Comparison of ENCODE assay signal across 13 mouse cellular contexts in the genomic region with DNA sequence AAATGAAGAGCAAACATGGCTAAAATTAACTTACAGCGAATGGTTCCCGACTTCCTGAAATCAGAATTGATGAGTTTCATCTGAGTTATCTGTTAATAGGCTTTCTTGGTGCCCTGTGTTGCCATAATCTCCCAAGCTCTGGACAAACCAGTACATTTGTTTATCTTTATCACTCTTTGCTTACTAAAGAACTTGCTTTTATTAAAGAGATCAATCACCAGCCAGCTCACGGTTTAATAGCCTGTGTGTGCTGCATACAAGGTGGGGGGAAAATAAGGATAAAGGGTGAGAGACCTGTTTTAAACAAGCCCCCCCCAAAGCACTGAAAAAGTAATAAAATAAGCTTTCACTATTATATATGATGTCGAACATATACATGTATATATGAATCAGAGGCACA.
DNase-seq lines count a peak whose midpoint lies in the region; ATAC-seq and TF ChIP-seq lines count a peak whose summit lies in the region.
"Had no signal": no experiment of that assay in that cellular context is flagged by ENCODE, and none has a peak within 500 bp of the region (broad histone marks: within the 10 kb centered on the region; RNA-seq: fewer than 3 reads in every experiment).

No protein-coding gene starts in this region.

- ATAC-seq in lung, embryonic 14.5 days (ENCODE audit: insufficient read depth): no peak
- ATAC-seq in forebrain, embryonic 16.5 days: no peak
- ATAC-seq in hindbrain, embryonic 15.5 days (ENCODE audit: low FRiP score, low read depth): no peak
- ATAC-seq in neural tube, embryonic 14.5 days (ENCODE audit: low read depth): no peak
- ATAC-seq: lung, postnatal 0 days had no signal

- no peak overlapping the region for H3K9ac ChIP-seq in lung, embryonic 14.5 days
- H3K9ac ChIP-seq in forebrain, embryonic 16.5 days (replicated peaks; ENCODE audit: low read depth, low read length): no peak overlapping the region; the same call in 1 of the 2 replicates
- H3K9ac ChIP-seq in hindbrain, embryonic 15.5 days: no peak overlapping the region
- H3K9ac ChIP-seq in neural tube, embryonic 14.5 days (replicated peaks; ENCODE audit: low read depth, low read length): no peak overlapping the region
- H3K9ac ChIP-seq: heart, embryonic 13.5 days; limb, embryonic 15.5 days; liver, embryonic 15.5 days had no signal

- H3K4me1 ChIP-seq in lung, embryonic 14.5 days (ENCODE audit: insufficient read depth): no peaks in the 10 kb centered on the region
- H3K4me1 ChIP-seq in forebrain, embryonic 16.5 days (replicated peaks; ENCODE audit: control insufficient read depth, insufficient read depth, low read length): peaks cover 18% of the 10 kb centered on the region
- 0 out of 2 replicates have a peak, but pooled peaks cover 16% of the 10 kb centered on the region for H3K4me1 ChIP-seq in hindbrain, embryonic 15.5 days (replicated peaks)
- H3K4me1 ChIP-seq in neural tube, embryonic 14.5 days (ENCODE audit: control insufficient read depth, insufficient read depth, low read length): peaks cover 4% of the 10 kb centered on the region; the same call in 1 of the 2 replicates
- H3K4me1 ChIP-seq: heart, embryonic 13.5 days; limb, embryonic 15.5 days; liver, embryonic 15.5 days had no signal

- no peak for TF ChIP-seq CTCF in lung, embryonic 14.5 days (IDR thresholded peaks at IDR 0.05; ENCODE audit: low read depth)

- WGBS in lung, embryonic 14.5 days: 34% methylated on average over 4 of the region's 4 CpGs
- WGBS in forebrain, embryonic 16.5 days: 72% methylated on average over 4 of the region's 4 CpGs
- 68% methylated on average over 4 of the region's 4 CpGs for WGBS in hindbrain, embryonic 15.5 days
- WGBS in neural tube, embryonic 14.5 days: 76% methylated on average over 4 of the region's 4 CpGs

- H3K36me3 ChIP-seq in lung, embryonic 14.5 days (ENCODE audit: insufficient read depth): no peaks in the 10 kb centered on the region
- no peaks in the 10 kb centered on the region for H3K36me3 ChIP-seq in forebrain, embryonic 16.5 days (ENCODE audit: control insufficient read depth, insufficient read depth)
- no peaks in the 10 kb centered on the region for H3K36me3 ChIP-seq in hindbrain, embryonic 15.5 days
- no peaks in the 10 kb centered on the region for H3K36me3 ChIP-seq in neural tube, embryonic 14.5 days (ENCODE audit: control insufficient read depth, insufficient read depth, low read length)
- H3K36me3 ChIP-seq: heart, embryonic 13.5 days; limb, embryonic 15.5 days; liver, embryonic 15.5 days had no signal

- H3K27ac ChIP-seq in lung, embryonic 14.5 days (ENCODE audit: low read depth): no peak overlapping the region
- H3K27ac ChIP-seq in forebrain, embryonic 16.5 days (ENCODE audit: low read length): peak overlapping the region; percentile 80
- peak overlapping the region; percentile 2; the same call in 1 of the 2 replicates for H3K27ac ChIP-seq in hindbrain, embryonic 15.5 days (replicated peaks)
- H3K27ac ChIP-seq in neural tube, embryonic 14.5 days (ENCODE audit: low read depth, low read length): 0 out of 2 replicates have a peak overlapping the region, but pooled peaks have one; percentile 3
- H3K27ac ChIP-seq: heart, embryonic 13.5 days; limb, embryonic 15.5 days; liver, embryonic 15.5 days had no signal

- no peak overlapping the region for H3K4me3 ChIP-seq in lung, embryonic 14.5 days (ENCODE audit: low read depth, low read length)
- H3K4me3 ChIP-seq in forebrain, embryonic 16.5 days (replicated peaks; ENCODE audit: low read length): no peak overlapping the region
- no peak overlapping the region for H3K4me3 ChIP-seq in hindbrain, embryonic 15.5 days
- no peak overlapping the region for H3K4me3 ChIP-seq in neural tube, embryonic 14.5 days (ENCODE audit: low read depth, low read length)
- H3K4me3 ChIP-seq: heart, embryonic 13.5 days; limb, embryonic 15.5 days; liver, embryonic 15.5 days had no signal

- no peak for DNase-seq in lung, embryonic 14.5 days
- no peak for DNase-seq in lung, postnatal 36 days
- DNase-seq in adrenal gland, adult 2 months: no peak
- DNase-seq in spleen, postnatal 10 days (ENCODE audit: low spot score in 2 of 2): no peak
- DNase-seq: cerebellum, adult 18-20 months; heart, adult 11 months had no signal

- 0 out of 2 replicates have a peak overlapping the region, but pooled peaks have one; percentile 15 for H3K4me2 ChIP-seq in lung, embryonic 14.5 days
- H3K4me2 ChIP-seq in forebrain, embryonic 16.5 days (ENCODE audit: low read length): no peak overlapping the region; the same call in 1 of the 2 replicates
- 0 out of 2 replicates have a peak overlapping the region, but pooled peaks have one; percentile 0 for H3K4me2 ChIP-seq in hindbrain, embryonic 15.5 days
- no peak overlapping the region for H3K4me2 ChIP-seq in neural tube, embryonic 14.5 days (ENCODE audit: low read depth, low read length)
- H3K4me2 ChIP-seq: heart, embryonic 13.5 days; limb, embryonic 15.5 days; liver, embryonic 15.5 days had no signal

- H3K9me3 ChIP-seq in lung, embryonic 14.5 days (ENCODE audit: low read depth, low read length): no peaks in the 10 kb centered on the region
- no peaks in the 10 kb centered on the region for H3K9me3 ChIP-seq in forebrain, embryonic 16.5 days (ENCODE audit: control insufficient read depth, low read length)
- no peaks in the 10 kb centered on the region for H3K9me3 ChIP-seq in hindbrain, embryonic 15.5 days
- H3K9me3 ChIP-seq in neural tube, embryonic 14.5 days (ENCODE audit: control insufficient read depth, low read length): no peaks in the 10 kb centered on the region
- H3K9me3 ChIP-seq: heart, embryonic 13.5 days; limb, embryonic 15.5 days; liver, embryonic 15.5 days had no signal

- H3K27me3 ChIP-seq in lung, embryonic 14.5 days (ENCODE audit: insufficient read depth, low read length): no peaks in the 10 kb centered on the region
- H3K27me3 ChIP-seq in forebrain, embryonic 16.5 days (replicated peaks; ENCODE audit: control insufficient read depth, insufficient read depth, low read length): no peaks in the 10 kb centered on the region
- no peaks in the 10 kb centered on the region for H3K27me3 ChIP-seq in hindbrain, embryonic 15.5 days
- no peaks in the 10 kb centered on the region for H3K27me3 ChIP-seq in neural tube, embryonic 14.5 days (ENCODE audit: control insufficient read depth, insufficient read depth, low read length)
- H3K27me3 ChIP-seq: heart, embryonic 13.5 days; limb, embryonic 15.5 days; liver, embryonic 15.5 days had no signal

Comparison
In these comparisons a context has a peak if more than half of its experiments do, and no peak if none do; other contexts are left out.
1. H3K4me2 ChIP-seq: peak in lung, embryonic 14.5 days (single experiment) and hindbrain, embryonic 15.5 days (single experiment); none in forebrain, embryonic 16.5 days (single experiment) and neural tube, embryonic 14.5 days (single experiment).